8 mouse cellular contexts compared by ENCODE assay signal in the genomic region with DNA sequence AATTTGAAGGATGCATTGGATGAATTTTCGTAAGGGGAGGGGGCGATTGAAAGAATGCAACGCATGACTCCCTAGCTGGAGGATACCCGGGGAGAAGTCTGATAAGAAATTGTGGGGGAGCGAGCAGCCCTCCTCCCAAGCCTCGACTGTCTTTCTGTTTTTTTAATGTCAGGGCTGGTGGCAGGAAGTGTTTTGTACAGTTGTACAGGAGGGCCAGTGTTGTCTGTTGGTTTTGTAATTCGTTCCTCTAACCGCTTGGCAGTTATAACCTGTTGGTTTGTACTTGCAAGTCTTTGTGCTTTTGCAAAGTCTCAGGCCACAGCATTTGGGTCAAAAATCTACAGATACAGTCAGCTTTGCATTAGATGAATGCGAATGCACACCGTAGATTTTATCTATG. TPM values are rescaled to one million over a fixed set of nuclear protein-coding genes. Genes with fewer than 3 reads are reported as not detected.
DNase-seq lines count a peak whose midpoint lies in the region; ATAC-seq lines count a peak whose summit lies in the region.

No protein-coding gene starts in this region.

- no peaks in the 10 kb centered on the region for H3K27me3 ChIP-seq in lung, embryonic 16.5 days (ENCODE audit: control insufficient read depth, insufficient read depth, low read depth, low read length)
- H3K27me3 ChIP-seq in forebrain, embryonic 10.5 days (ENCODE audit: poor library complexity, severe bottlenecking), result no peaks in the 10 kb centered on the region
- no peaks in the 10 kb centered on the region for H3K27me3 ChIP-seq in limb, embryonic 15.5 days
- H3K27me3 ChIP-seq in stomach, embryonic 15.5 days (replicated peaks), result no peaks in the 10 kb centered on the region

- WGBS in lung, embryonic 16.5 days, result 11% methylated on average over 10 of the region's 10 CpGs
- 31% methylated on average over 10 of the region's 10 CpGs for WGBS in forebrain, embryonic 10.5 days
- 23% methylated on average over 10 of the region's 10 CpGs for WGBS in limb, embryonic 15.5 days
- 13% methylated on average over 10 of the region's 10 CpGs for WGBS in stomach, embryonic 15.5 days

- H3K4me2 ChIP-seq in lung, embryonic 16.5 days (ENCODE audit: low read depth, low read length), result peak overlapping the region; percentile 74
- peak overlapping the region; percentile 73 for H3K4me2 ChIP-seq in limb, embryonic 15.5 days
- H3K4me2 ChIP-seq in stomach, embryonic 15.5 days, result peak overlapping the region; percentile 91

- H3K9ac ChIP-seq in lung, embryonic 16.5 days (ENCODE audit: low read length), result peak overlapping the region; percentile 85
- H3K9ac ChIP-seq in limb, embryonic 15.5 days, result peak overlapping the region; percentile 75
- H3K9ac ChIP-seq in stomach, embryonic 15.5 days, result peak overlapping the region; percentile 68; the same call in 1 of the 2 replicates

- DNase-seq in lung, adult 18-20 months, result no peak
- DNase-seq in forebrain, embryonic 10.5 days (ENCODE audit: extremely low spot score, low spot score), result no peak
- DNase-seq in right cerebral cortex, postnatal 25 days, result no peak
- DNase-seq in ovary, postnatal 10 days (ENCODE audit: low spot score), result no peak
- DNase-seq in right cerebral cortex, postnatal 14 days, result no peak

- peak overlapping the region; percentile 95 for H3K4me3 ChIP-seq in lung, embryonic 16.5 days (ENCODE audit: low read length)
- peak overlapping the region; percentile 97 for H3K4me3 ChIP-seq in forebrain, embryonic 10.5 days
- H3K4me3 ChIP-seq in limb, embryonic 15.5 days, result peak overlapping the region; percentile 96
- H3K4me3 ChIP-seq in stomach, embryonic 15.5 days (replicated peaks), result peak overlapping the region; percentile 92

- H3K4me1 ChIP-seq in lung, embryonic 16.5 days (replicated peaks; ENCODE audit: control insufficient read depth, insufficient read depth, low read length), result peaks cover 17% of the 10 kb centered on the region
- H3K4me1 ChIP-seq in forebrain, embryonic 10.5 days, result peaks cover 53% of the 10 kb centered on the region
- peaks cover 25% of the 10 kb centered on the region for H3K4me1 ChIP-seq in limb, embryonic 15.5 days
- H3K4me1 ChIP-seq in stomach, embryonic 15.5 days, result peaks cover 16% of the 10 kb centered on the region

- ATAC-seq in lung, embryonic 16.5 days (ENCODE audit: low read depth), result no peak
- no peak for ATAC-seq in limb, embryonic 15.5 days (ENCODE audit: insufficient number of reproducible peaks, low FRiP score, low TSS enrichment, low read depth)
- ATAC-seq in stomach, embryonic 15.5 days (ENCODE audit: insufficient read depth, low FRiP score, low read depth), result no peak

- H3K27ac ChIP-seq in lung, embryonic 16.5 days (ENCODE audit: low read length), result peak overlapping the region; percentile 76
- H3K27ac ChIP-seq in forebrain, embryonic 10.5 days, result peak overlapping the region; percentile 96
- H3K27ac ChIP-seq in limb, embryonic 15.5 days, result no peak overlapping the region; the same call in 1 of the 2 replicates
- no peak overlapping the region for H3K27ac ChIP-seq in stomach, embryonic 15.5 days

- H3K36me3 ChIP-seq in lung, embryonic 16.5 days (ENCODE audit: control insufficient read depth, insufficient read depth, low read length), result no peaks in the 10 kb centered on the region
- peaks cover 8% of the 10 kb centered on the region for H3K36me3 ChIP-seq in forebrain, embryonic 10.5 days (replicated peaks)
- H3K36me3 ChIP-seq in limb, embryonic 15.5 days, result no peaks in the 10 kb centered on the region
- H3K36me3 ChIP-seq in stomach, embryonic 15.5 days, result no peaks in the 10 kb centered on the region

- H3K9me3 ChIP-seq in lung, embryonic 16.5 days (ENCODE audit: control insufficient read depth, low read length), result no peaks in the 10 kb centered on the region
- no peaks in the 10 kb centered on the region for H3K9me3 ChIP-seq in forebrain, embryonic 10.5 days
- H3K9me3 ChIP-seq in limb, embryonic 15.5 days, result no peaks in the 10 kb centered on the region
- H3K9me3 ChIP-seq in stomach, embryonic 15.5 days, result no peaks in the 10 kb centered on the region

RNA-seq across cellular contexts. Expression of a gene that starts 1.0 kb away (rescaled TPM):
- polyA plus RNA-seq in lung, embryonic 16.5 days (2015; fragmentation: Nextera tagmentation; extraction: Ambion mirVana), result 94.6 and 96.3 TPM in 2 replicates
- polyA plus RNA-seq in forebrain, embryonic 10.5 days (2016; fragmentation: Nextera tagmentation; extraction: Ambion mirVana), result 102 and 106 TPM in 2 replicates
- 64.3 and 66.2 TPM in 2 replicates for polyA plus RNA-seq in limb, embryonic 15.5 days (2015; fragmentation: Nextera tagmentation; extraction: Ambion mirVana)
- polyA plus RNA-seq in stomach, embryonic 15.5 days (2015; fragmentation: Nextera tagmentation; extraction: Ambion mirVana), result 63.8 and 67.6 TPM in 2 replicates

Comparison
In these comparisons a context has a peak if more than half of its experiments do, and no peak if none do; other contexts are left out.
1. H3K27ac ChIP-seq: peak in lung, embryonic 16.5 days (single experiment) and forebrain, embryonic 10.5 days (single experiment); none in limb, embryonic 15.5 days (single experiment) and stomach, embryonic 15.5 days (single experiment).
2. Peak in every context shown above with its lines, with median percentiles within 50 percentile points of each other: H3K4me2 ChIP-seq, H3K4me3 ChIP-seq and H3K9ac ChIP-seq.